Mouse (Mus musculus): ENCODE results near the gene Adam8. TPM values are rescaled to one million over a fixed set of nuclear protein-coding genes. Genes with fewer than 3 reads are reported as not detected.

Adam8 gene
- polyA plus RNA-seq (2014; fragmentation: Illumina TruSeq; extraction: RNeasy Lipid Tissue Mini Kit (QIAGEN cat#74804); ENCODE audit: low read depth, low replicate concordance): 6.7 TPM

GRCm38 (mm10) chr7:139992406-139992805 is at the start of gene Adam8:
Gene Adam8 (minus strand): TSS chr7:139992562.

DNA sequence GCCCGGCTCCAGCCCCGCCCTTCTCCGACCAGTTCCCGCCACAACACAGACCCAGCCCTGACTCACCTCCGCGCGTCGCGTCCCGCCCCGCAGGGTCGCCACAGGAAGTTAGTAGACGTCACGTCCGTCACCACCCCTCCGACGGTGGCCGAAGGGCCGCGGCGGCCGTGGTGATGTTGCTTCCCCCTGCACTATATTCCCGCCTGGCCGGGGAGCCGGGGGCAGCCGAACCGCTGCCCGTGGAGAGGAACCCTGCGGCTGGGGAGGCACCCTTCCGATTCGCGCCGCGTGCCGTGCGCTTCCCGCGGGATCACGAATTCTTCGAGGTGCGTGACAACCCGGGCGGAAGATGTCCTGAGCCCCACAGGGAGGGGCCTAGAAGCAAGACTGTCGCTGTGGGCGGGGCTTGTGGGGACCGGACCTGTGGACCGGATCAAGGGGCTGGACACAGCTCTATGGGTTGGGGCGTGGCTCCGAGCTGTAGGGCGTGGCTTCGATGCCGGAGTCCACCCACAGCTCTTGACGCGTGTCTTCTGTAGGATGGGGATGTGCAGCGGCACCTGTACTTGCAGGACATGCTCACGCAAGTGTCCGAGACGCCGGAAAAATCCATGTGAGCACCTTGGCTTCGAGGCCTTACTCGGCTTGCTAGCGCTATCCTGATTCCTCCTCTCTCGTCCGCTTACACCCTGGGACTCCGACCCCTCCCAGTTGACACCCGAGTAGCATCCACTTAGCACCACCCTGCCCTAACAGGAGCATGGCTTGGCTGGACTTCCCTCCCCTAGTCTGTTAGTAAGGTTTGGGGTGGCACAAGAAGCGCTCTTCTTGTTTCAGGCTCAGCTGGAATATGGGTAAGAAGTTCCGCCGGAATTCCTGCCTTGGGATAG is 44.2 kb upstream of the Adam8 start, which contains the start of the genes Zfp511 and Tubgcp2:
TSS of gene Zfp511 (plus strand) at position 111 of the 890 bp plus-strand sequence.
TSS of gene Tubgcp2 (minus strand) at position 389 of the 890 bp plus-strand sequence.

GRCm38 (mm10) chr7:139978278-139978892 is 14.0 kb downstream of the Adam8 start, which contains the start of gene 6430531B16Rik:
Gene 6430531B16Rik (minus strand): TSS chr7:139978755.

DNA sequence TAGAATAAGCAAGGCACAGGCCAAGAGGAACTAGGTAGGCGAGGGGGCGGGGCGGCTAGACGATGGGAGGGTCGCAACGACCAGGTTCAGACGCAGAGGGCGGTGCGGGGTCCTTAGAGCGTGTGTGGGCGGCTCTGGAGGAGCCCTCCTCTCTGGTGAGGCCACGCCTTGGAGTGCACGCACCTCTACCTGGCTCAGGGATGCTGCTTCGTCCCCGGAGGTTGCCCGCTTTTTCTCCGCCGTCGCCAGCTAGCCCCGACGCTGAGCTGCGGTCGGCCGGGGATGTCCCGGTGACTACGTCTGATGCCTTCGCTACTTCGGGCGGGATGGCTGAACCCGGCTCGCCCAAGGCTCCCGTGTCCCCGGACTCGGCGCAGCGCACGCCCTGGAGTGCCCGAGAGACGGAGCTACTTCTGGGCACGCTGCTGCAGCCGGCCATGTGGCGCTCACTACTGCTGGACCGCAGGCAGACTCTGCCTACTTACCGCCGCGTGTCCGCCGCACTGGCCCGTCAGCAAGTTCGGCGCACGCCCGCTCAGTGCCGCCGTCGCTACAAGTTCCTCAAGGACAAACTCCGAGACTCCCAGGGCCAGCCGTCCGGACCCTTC is 48.6 kb downstream of the Adam8 start, which contains the start of gene Utf1:
TSS of gene Utf1 (plus strand) at position 116 of the 608 bp plus-strand sequence.

Other genes with a start within 250 kb of the Adam8 start
- 0.35 TPM for gene Adgra1, start 158.4 kb downstream of the Adam8 start, polyA plus RNA-seq (2014; fragmentation: Illumina TruSeq; extraction: RNeasy Lipid Tissue Mini Kit (QIAGEN cat#74804); ENCODE audit: low read depth, low replicate concordance)
- 2.4 TPM for gene Kndc1, start 97.9 kb downstream of the Adam8 start, polyA plus RNA-seq (2014; fragmentation: Illumina TruSeq; extraction: RNeasy Lipid Tissue Mini Kit (QIAGEN cat#74804); ENCODE audit: low read depth, low replicate concordance)
- not detected for gene Utf1, start 48.8 kb downstream of the Adam8 start, polyA plus RNA-seq (2014; fragmentation: Illumina TruSeq; extraction: RNeasy Lipid Tissue Mini Kit (QIAGEN cat#74804); ENCODE audit: low read depth, low replicate concordance)
- 2.7 TPM for gene 6430531B16Rik, start 13.8 kb downstream of the Adam8 start, polyA plus RNA-seq (2014; fragmentation: Illumina TruSeq; extraction: RNeasy Lipid Tissue Mini Kit (QIAGEN cat#74804); ENCODE audit: low read depth, low replicate concordance)
- gene Zfp511, start 43.8 kb upstream of the Adam8 start, polyA plus RNA-seq (2014; fragmentation: Illumina TruSeq; extraction: RNeasy Lipid Tissue Mini Kit (QIAGEN cat#74804); ENCODE audit: low read depth, low replicate concordance): 16.0 TPM
- gene Tubgcp2, start 44.1 kb upstream of the Adam8 start, polyA plus RNA-seq (2014; fragmentation: Illumina TruSeq; extraction: RNeasy Lipid Tissue Mini Kit (QIAGEN cat#74804); ENCODE audit: low read depth, low replicate concordance): 19.4 TPM
- not detected for gene Msx3, start 56.5 kb upstream of the Adam8 start, polyA plus RNA-seq (2014; fragmentation: Illumina TruSeq; extraction: RNeasy Lipid Tissue Mini Kit (QIAGEN cat#74804); ENCODE audit: low read depth, low replicate concordance)
- 0.79 TPM for gene Caly, start 90.0 kb upstream of the Adam8 start, polyA plus RNA-seq (2014; fragmentation: Illumina TruSeq; extraction: RNeasy Lipid Tissue Mini Kit (QIAGEN cat#74804); ENCODE audit: low read depth, low replicate concordance)
- gene Prap1, start 100.8 kb upstream of the Adam8 start, polyA plus RNA-seq (2014; fragmentation: Illumina TruSeq; extraction: RNeasy Lipid Tissue Mini Kit (QIAGEN cat#74804); ENCODE audit: low read depth, low replicate concordance): not detected
- 20.9 TPM for gene Fuom, start 109.9 kb upstream of the Adam8 start, polyA plus RNA-seq (2014; fragmentation: Illumina TruSeq; extraction: RNeasy Lipid Tissue Mini Kit (QIAGEN cat#74804); ENCODE audit: low read depth, low replicate concordance)
- gene Paox, start 123.2 kb upstream of the Adam8 start, polyA plus RNA-seq (2014; fragmentation: Illumina TruSeq; extraction: RNeasy Lipid Tissue Mini Kit (QIAGEN cat#74804); ENCODE audit: low read depth, low replicate concordance): 14.7 TPM
- 181 TPM for gene Echs1, start 123.9 kb upstream of the Adam8 start, polyA plus RNA-seq (2014; fragmentation: Illumina TruSeq; extraction: RNeasy Lipid Tissue Mini Kit (QIAGEN cat#74804); ENCODE audit: low read depth, low replicate concordance)
- gene Mtg1, start 145.0 kb upstream of the Adam8 start, polyA plus RNA-seq (2014; fragmentation: Illumina TruSeq; extraction: RNeasy Lipid Tissue Mini Kit (QIAGEN cat#74804); ENCODE audit: low read depth, low replicate concordance): 26.6 TPM
- 0.56 TPM for gene Sprn, start 162.3 kb upstream of the Adam8 start, polyA plus RNA-seq (2014; fragmentation: Illumina TruSeq; extraction: RNeasy Lipid Tissue Mini Kit (QIAGEN cat#74804); ENCODE audit: low read depth, low replicate concordance)
- gene Olfr522, start 172.2 kb upstream of the Adam8 start, polyA plus RNA-seq (2014; fragmentation: Illumina TruSeq; extraction: RNeasy Lipid Tissue Mini Kit (QIAGEN cat#74804); ENCODE audit: low read depth, low replicate concordance): not detected
- gene Olfr523, start 180.7 kb upstream of the Adam8 start, polyA plus RNA-seq (2014; fragmentation: Illumina TruSeq; extraction: RNeasy Lipid Tissue Mini Kit (QIAGEN cat#74804); ENCODE audit: low read depth, low replicate concordance): not detected
- gene Olfr524, start 213.4 kb upstream of the Adam8 start, polyA plus RNA-seq (2014; fragmentation: Illumina TruSeq; extraction: RNeasy Lipid Tissue Mini Kit (QIAGEN cat#74804); ENCODE audit: low read depth, low replicate concordance): not detected
- gene Cd163l1, start 225.7 kb upstream of the Adam8 start, polyA plus RNA-seq (2014; fragmentation: Illumina TruSeq; extraction: RNeasy Lipid Tissue Mini Kit (QIAGEN cat#74804); ENCODE audit: low read depth, low replicate concordance): 0.51 TPM